Mouse (Mus musculus) heart, adult 2 months (tissue): Measurements from ENCODE around the gene Tecta. TPM values are rescaled to one million over a fixed set of nuclear protein-coding genes. Genes with fewer than 3 reads are reported as not detected.

ENCODE experiments used
- DNase-seq, 2 experiments: peaks; one replicate each; pipeline ENCODE4 v3.0.0; 2021
- H3K27ac ChIP-seq: fragments of 200-600 bp; 2 replicates; pipeline ENCODE4 v1.8.1; 2022
- H3K27me3 ChIP-seq: fragments of 200-500 bp; 2 replicates; pipeline ENCODE4 v1.6.1; 2012; ENCODE audit warnings: mild to moderate bottlenecking, low read length, inconsistent platforms, mixed read lengths; ENCODE audit not compliant: control insufficient read depth, insufficient read depth
- H3K36me3 ChIP-seq: fragments of 200-500 bp; 2 replicates; pipeline ENCODE4 v1.6.1; 2012; ENCODE audit warnings: low read length, inconsistent platforms; ENCODE audit not compliant: control insufficient read depth, insufficient read depth
- H3K4me1 ChIP-seq: fragments of 200-500 bp; 2 replicates; pipeline ENCODE4 v1.6.1; 2011; ENCODE audit warnings: low read length; ENCODE audit not compliant: control insufficient read depth, insufficient read depth
- H3K4me3 ChIP-seq: fragments of 200-600 bp; 2 replicates; pipeline ENCODE4 v1.8.1; 2022
- H3K79me2 ChIP-seq: fragments of 200-500 bp; replicated peaks from 2 replicates; pipeline ENCODE4 v1.6.1; 2012; ENCODE audit warnings: mild to moderate bottlenecking, inconsistent platforms, low read length, moderate library complexity, mixed read lengths; ENCODE audit not compliant: control insufficient read depth, insufficient read depth
- H3K9ac ChIP-seq: fragments of 200-500 bp; 2 replicates; pipeline ENCODE4 v1.6.1; 2012; ENCODE audit warnings: low read depth, mild to moderate bottlenecking, control low read depth, inconsistent platforms, low read length, mixed read lengths
- CTCF ChIP-seq: fragments of 200-600 bp; IDR thresholded peaks from 2 replicates; pipeline ENCODE4 v1.8.1; 2022; ENCODE audit warnings: antibody characterized with exemption, mild to moderate bottlenecking, moderate library complexity
- EP300 ChIP-seq: fragments of 200-500 bp; IDR thresholded peaks from 2 replicates; pipeline ENCODE4 v1.6.1; 2011; ENCODE audit warnings: low read depth, low read length, control low read depth; ENCODE audit not compliant: insufficient read depth
- POLR2A ChIP-seq: fragments of 200-500 bp; IDR thresholded peaks from 2 replicates; pipeline ENCODE4 v1.6.1; 2011; ENCODE audit warnings: mild to moderate bottlenecking, low read depth, low read length, control low read depth; ENCODE audit not compliant: insufficient read depth
- WGBS: fragments of 180-500 bp; shearing (Covaris S2); methylation state at CpG from one replicate; pipeline ENCODE4 v1.1.7; 2018; 5-methylcytosine and 5-hydroxymethylcytosine counted together
- intact Hi-C: fragments of 180-260 bp; cut with DNase I; formaldehyde crosslinking; loops from one replicate; pipeline ENCODE4 v1.15.1; 2025
- polyA plus RNA-seq: library from polyadenylated mRNA; depleted of rRNA; stranded (reverse); fragments of >200 nt; gene quantifications from 2 replicates; pipeline ENCODE4 v1.2.3, GENCODE M21; 2012
- total RNA-seq, 2 experiments: library from RNA; stranded (reverse); gene quantifications; 2 replicates each; pipeline ENCODE4 v1.2.3; 2021

The Tecta gene
- total and polyA plus RNA-seq, 3 experiments, result 0.02 to 0.05 (median 0.02) TPM

DNA sequence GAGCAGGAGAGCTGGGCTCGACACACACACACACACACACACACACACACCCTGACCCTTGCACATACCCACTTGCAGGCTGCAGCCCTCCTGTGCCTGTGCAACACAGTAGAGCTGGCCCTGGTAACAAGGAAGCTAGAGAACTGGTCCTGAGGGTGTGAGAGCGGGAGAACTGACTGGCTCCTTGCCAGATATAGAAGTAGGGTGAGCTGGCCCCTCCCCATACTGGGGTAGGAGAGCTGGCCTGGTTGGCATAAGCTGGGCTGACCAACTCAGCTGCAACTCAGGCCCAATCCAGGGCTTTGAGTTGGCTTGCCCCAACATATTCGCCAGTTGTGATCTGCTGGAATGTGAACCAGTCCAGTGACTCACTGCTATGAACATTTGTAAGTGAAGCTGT, 83.9 kb downstream of the Tecta start:
- Histone ChIP-seq H3K36me3 (no peaks in the 10 kb centered on the region), H3K4me3 (no peak overlapping the region), H3K9ac (no peak overlapping the region), H3K4me1 (no peaks in the 10 kb centered on the region), H3K27ac (no peak overlapping the region), H3K79me2 (no peaks in the 10 kb centered on the region), H3K27me3 (no peaks in the 10 kb centered on the region)
- DNase-seq, result no peak
- intact Hi-C loops, result no loop called here
- no peak for TF ChIP-seq EP300
- TF ChIP-seq POLR2A, result no peak
- TF ChIP-seq CTCF, result no peak
- WGBS, result 68% methylated on average over 3 of the region's 3 CpGs

- intact Hi-C loops, result no loop called here
- no peak for DNase-seq
These were observed 84.8 kb downstream of the Tecta start for GRCm38 (mm10) chr9:42314959-42315358.

GRCm38 (mm10) chr9:42314388-42314787, 85.3 kb downstream of the Tecta start:
- no peak for TF ChIP-seq POLR2A
- TF ChIP-seq CTCF, result no peak
- no peak for TF ChIP-seq EP300
- no peak for DNase-seq
- Histone ChIP-seq H3K4me3 (no peak overlapping the region), H3K79me2 (no peaks in the 10 kb centered on the region), H3K4me1 (no peaks in the 10 kb centered on the region), H3K27ac (no peak overlapping the region), H3K9ac (no peak overlapping the region), H3K36me3 (no peaks in the 10 kb centered on the region), H3K27me3 (no peaks in the 10 kb centered on the region)
- intact Hi-C loops, result no loop called here
- 49% methylated on average over 6 of the region's 6 CpGs for WGBS

More at GRCm38 (mm10) chr9:42314959-42315358, 84.8 kb downstream of the Tecta start:
- no peaks in the 10 kb centered on the region for H3K79me2 ChIP-seq
- no peaks in the 10 kb centered on the region for H3K4me1 ChIP-seq
- 62% methylated on average over 4 of the region's 4 CpGs for WGBS
- no peak overlapping the region for H3K4me3 ChIP-seq
- TF ChIP-seq CTCF (no peak), POLR2A (no peak), EP300 (no peak)
- H3K9ac ChIP-seq, result no peak overlapping the region
- H3K27ac ChIP-seq, result no peak overlapping the region
- no peaks in the 10 kb centered on the region for H3K27me3 ChIP-seq
- no peaks in the 10 kb centered on the region for H3K36me3 ChIP-seq

DNA sequence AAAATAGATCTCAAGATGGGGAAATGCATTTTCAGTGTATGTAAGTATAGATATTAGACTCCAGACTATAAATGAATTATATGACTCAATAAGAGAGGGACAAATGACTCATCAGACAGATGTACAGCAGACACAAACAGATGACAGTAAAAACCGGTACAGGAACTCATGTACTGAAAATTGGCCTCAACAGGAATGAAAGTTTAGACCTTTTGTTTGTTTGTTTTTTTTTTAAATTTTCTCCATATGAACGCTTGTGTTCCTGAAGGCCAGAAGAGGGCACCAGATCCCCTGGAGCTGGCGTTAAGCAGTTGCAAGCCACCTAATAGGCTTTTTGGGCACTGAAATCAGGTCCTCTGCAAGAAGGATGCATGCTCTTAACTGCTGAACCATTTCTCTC, 85.9 kb downstream of the Tecta start:
- no peak for TF ChIP-seq EP300
- peak; percentile 60 for TF ChIP-seq CTCF
- TF ChIP-seq POLR2A, result no peak
- Histone ChIP-seq H3K4me3 (no peak overlapping the region), H3K36me3 (no peaks in the 10 kb centered on the region), H3K79me2 (no peaks in the 10 kb centered on the region), H3K9ac (no peak overlapping the region), H3K4me1 (no peaks in the 10 kb centered on the region), H3K27ac (no peak overlapping the region), H3K27me3 (no peaks in the 10 kb centered on the region)
- no peak for DNase-seq
- intact Hi-C loops, result no loop called here
- 8% methylated on average over 3 of the region's 3 CpGs for WGBS

DNA sequence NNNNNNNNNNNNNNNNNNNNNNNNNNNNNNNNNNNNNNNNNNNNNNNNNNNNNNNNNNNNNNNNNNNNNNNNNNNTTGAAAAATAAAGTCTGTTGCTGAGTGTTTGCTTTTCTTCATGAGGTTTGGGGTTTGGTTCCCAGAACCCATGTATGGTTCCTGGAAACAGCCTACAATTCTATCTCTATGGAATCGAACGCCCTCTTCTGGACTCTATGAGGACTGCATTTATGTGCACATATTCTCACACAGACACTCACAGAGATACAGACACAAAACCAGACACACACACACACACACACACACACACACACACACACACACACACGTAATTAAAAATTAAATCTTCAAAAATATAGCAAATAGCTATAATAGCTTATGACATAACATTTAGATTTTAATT, 88.4 kb downstream of the Tecta start:
- no peak for DNase-seq
- intact Hi-C loops, result no loop called here
- Histone ChIP-seq H3K9ac (no peak overlapping the region), H3K4me3 (no peak overlapping the region), H3K79me2 (no peaks in the 10 kb centered on the region), H3K36me3 (no peaks in the 10 kb centered on the region), H3K27me3 (no peaks in the 10 kb centered on the region), H3K4me1 (no peaks in the 10 kb centered on the region), H3K27ac (no peak overlapping the region)
- WGBS, result 84% methylated on average over 3 of the region's 3 CpGs
- TF ChIP-seq POLR2A (no peak), CTCF (no peak), EP300 (no peak)

- 82% methylated on average over 4 of the region's 4 CpGs for WGBS
- TF ChIP-seq CTCF (no peak), EP300 (no peak), POLR2A (no peak)
- no peaks in the 10 kb centered on the region for H3K36me3 ChIP-seq
These were observed 95.8 kb downstream of the Tecta start for GRCm38 (mm10) chr9:42303894-42304293.

More at GRCm38 (mm10) chr9:42303894-42304293, 95.8 kb downstream of the Tecta start:
- no peaks in the 10 kb centered on the region for H3K27me3 ChIP-seq
- H3K4me3 ChIP-seq, result no peak overlapping the region
- H3K4me1 ChIP-seq, result no peaks in the 10 kb centered on the region
- intact Hi-C loops, result no loop called here
- H3K9ac ChIP-seq, result no peak overlapping the region
- H3K27ac ChIP-seq, result no peak overlapping the region
- H3K79me2 ChIP-seq, result no peaks in the 10 kb centered on the region
- no peak for DNase-seq
